Mouse (Mus musculus): Measurements from ENCODE around the gene Fli1. TPM values are rescaled to one million over a fixed set of nuclear protein-coding genes. Genes with fewer than 3 reads are reported as not detected.
A peak's percentile ranks its signal among the peaks of the same experiment; 100 is the strongest.

Fli1 gene
- polyA plus RNA-seq, 1 experiment, result 24.4 TPM

DNA sequence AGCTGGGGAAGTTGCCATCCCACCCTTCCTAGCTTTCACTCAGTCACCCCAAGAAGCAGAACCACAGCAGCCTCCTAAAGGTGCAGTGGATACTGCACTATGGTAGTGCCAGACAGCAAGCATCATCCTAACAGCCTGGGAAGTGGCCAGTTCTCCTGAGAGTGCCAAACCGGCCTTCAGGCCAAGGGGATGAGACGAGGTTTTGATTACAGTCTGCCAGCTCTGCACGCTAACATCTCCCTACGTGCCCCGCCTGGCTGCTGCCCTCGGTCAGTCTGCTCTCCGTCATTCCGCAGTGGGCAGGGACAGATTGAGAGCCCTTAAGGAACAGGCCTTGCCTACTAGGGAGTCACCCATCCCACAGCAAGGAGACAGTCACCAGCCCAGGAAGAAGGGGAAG, 75.8 kb downstream of the Fli1 start:
- Histone ChIP-seq H3K27ac (ENCODE audit: insufficient read depth, low read length) (no peak overlapping the region), H3K4me1 (ENCODE audit: control insufficient read depth, insufficient read depth, insufficient read length) (no peaks in the 10 kb centered on the region), H3K4me3 (ENCODE audit: extremely low read depth, insufficient read depth, insufficient read length) (no peak overlapping the region), H3K36me3 (ENCODE audit: control insufficient read depth, insufficient read depth, low read length) (peaks cover 49% of the 10 kb centered on the region), H3K27me3 (ENCODE audit: control insufficient read depth, insufficient read depth, low read length) (no peaks in the 10 kb centered on the region)
- TF ChIP-seq POLR2A (IDR thresholded peaks at IDR 0.05; ENCODE audit: low read depth, low read length) (no peak), CTCF (IDR thresholded peaks at IDR 0.05; ENCODE audit: extremely low read depth, insufficient read depth, insufficient read length, insufficient replicate concordance) (no peak)
- WGBS, result 90% methylated on average over 8 of the region's 8 CpGs
- DNase-seq (ENCODE audit: low read depth in 1 of 2, low spot score in 2 of 2), result no peak

- no peak overlapping the region for H3K4me3 ChIP-seq (ENCODE audit: extremely low read depth, insufficient read depth, insufficient read length)
- no peaks in the 10 kb centered on the region for H3K27me3 ChIP-seq (ENCODE audit: control insufficient read depth, insufficient read depth, low read length)
- no peaks in the 10 kb centered on the region for H3K4me1 ChIP-seq (ENCODE audit: control insufficient read depth, insufficient read depth, insufficient read length)
- no peak for TF ChIP-seq POLR2A (IDR thresholded peaks at IDR 0.05; ENCODE audit: low read depth, low read length)
- peak; percentile 2; the same call in 1 of the 2 replicates for TF ChIP-seq CTCF (IDR thresholded peaks at IDR 0.05; ENCODE audit: extremely low read depth, insufficient read depth, insufficient read length, insufficient replicate concordance)
- 84% methylated on average over 3 of the region's 3 CpGs for WGBS
- no peak overlapping the region for H3K27ac ChIP-seq (ENCODE audit: insufficient read depth, low read length)
- DNase-seq (ENCODE audit: low read depth in 1 of 2, low spot score in 2 of 2), result peak in 1 of 2 experiments; percentile 14
- H3K36me3 ChIP-seq (ENCODE audit: control insufficient read depth, insufficient read depth, low read length), result peaks cover 49% of the 10 kb centered on the region
Measured at GRCm38 (mm10) chr9:32456707-32457106, 86.0 kb downstream of the Fli1 start.

DNA sequence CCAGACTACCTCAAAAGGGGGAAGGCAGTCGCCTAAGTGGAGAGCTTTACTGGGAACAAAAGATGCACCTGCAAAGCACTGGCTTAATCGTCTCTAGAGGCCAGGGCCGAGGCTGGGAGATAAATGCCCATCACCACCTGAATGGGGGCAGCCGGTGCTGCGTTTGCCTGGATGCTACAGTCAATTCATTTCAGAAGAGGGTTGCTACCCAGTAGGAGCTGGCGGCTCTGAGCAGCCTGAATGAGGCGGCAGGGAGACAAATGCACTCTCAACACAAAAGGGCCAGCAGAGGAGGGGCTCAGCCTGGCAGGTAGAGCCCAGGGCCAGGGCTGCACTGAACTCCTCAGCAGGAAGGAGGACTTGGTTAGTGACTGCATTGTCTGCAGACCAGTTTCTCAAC, 92.5 kb downstream of the Fli1 start:
- WGBS, result 92% methylated on average over 7 of the region's 7 CpGs
- Histone ChIP-seq H3K4me3 (ENCODE audit: extremely low read depth, insufficient read depth, insufficient read length) (no peak overlapping the region), H3K4me1 (ENCODE audit: control insufficient read depth, insufficient read depth, insufficient read length) (no peaks in the 10 kb centered on the region), H3K27me3 (ENCODE audit: control insufficient read depth, insufficient read depth, low read length) (no peaks in the 10 kb centered on the region), H3K36me3 (ENCODE audit: control insufficient read depth, insufficient read depth, low read length) (peaks cover 24% of the 10 kb centered on the region), H3K27ac (ENCODE audit: insufficient read depth, low read length) (no peak overlapping the region)
- no peak for TF ChIP-seq CTCF (IDR thresholded peaks at IDR 0.05; ENCODE audit: extremely low read depth, insufficient read depth, insufficient read length, insufficient replicate concordance)
- TF ChIP-seq POLR2A (IDR thresholded peaks at IDR 0.05; ENCODE audit: low read depth, low read length), result no peak
- DNase-seq (ENCODE audit: low read depth in 1 of 2, low spot score in 2 of 2), result no peak

- 92% methylated on average over 5 of the region's 5 CpGs for WGBS
- no peak for DNase-seq (ENCODE audit: low read depth in 1 of 2, low spot score in 2 of 2)
- Histone ChIP-seq H3K27ac (ENCODE audit: insufficient read depth, low read length) (no peak overlapping the region), H3K27me3 (ENCODE audit: control insufficient read depth, insufficient read depth, low read length) (no peaks in the 10 kb centered on the region), H3K4me3 (ENCODE audit: extremely low read depth, insufficient read depth, insufficient read length) (no peak overlapping the region), H3K4me1 (ENCODE audit: control insufficient read depth, insufficient read depth, insufficient read length) (no peaks in the 10 kb centered on the region), H3K36me3 (ENCODE audit: control insufficient read depth, insufficient read depth, low read length) (peaks cover 26% of the 10 kb centered on the region)
- TF ChIP-seq POLR2A (IDR thresholded peaks at IDR 0.05; ENCODE audit: low read depth, low read length) (no peak), CTCF (IDR thresholded peaks at IDR 0.05; ENCODE audit: extremely low read depth, insufficient read depth, insufficient read length, insufficient replicate concordance) (no peak)
Measured at GRCm38 (mm10) chr9:32448766-32449165, 93.9 kb downstream of the Fli1 start.

GRCm38 (mm10) chr9:32445789-32446188, 96.9 kb downstream of the Fli1 start:
- WGBS, result 53% methylated on average over 3 of the region's 3 CpGs
- peak; percentile 46; the same call in 1 of the 2 replicates for TF ChIP-seq CTCF (IDR thresholded peaks at IDR 0.05; ENCODE audit: extremely low read depth, insufficient read depth, insufficient read length, insufficient replicate concordance)
- no peak for TF ChIP-seq POLR2A (IDR thresholded peaks at IDR 0.05; ENCODE audit: low read depth, low read length)
- Histone ChIP-seq H3K36me3 (ENCODE audit: control insufficient read depth, insufficient read depth, low read length) (peaks cover 32% of the 10 kb centered on the region), H3K4me1 (ENCODE audit: control insufficient read depth, insufficient read depth, insufficient read length) (no peaks in the 10 kb centered on the region), H3K4me3 (ENCODE audit: extremely low read depth, insufficient read depth, insufficient read length) (no peak overlapping the region), H3K27me3 (ENCODE audit: control insufficient read depth, insufficient read depth, low read length) (no peaks in the 10 kb centered on the region), H3K27ac (ENCODE audit: insufficient read depth, low read length) (no peak overlapping the region)
- peak; percentile 28 to 57 for DNase-seq (ENCODE audit: low read depth in 1 of 2, low spot score in 2 of 2)

DNA sequence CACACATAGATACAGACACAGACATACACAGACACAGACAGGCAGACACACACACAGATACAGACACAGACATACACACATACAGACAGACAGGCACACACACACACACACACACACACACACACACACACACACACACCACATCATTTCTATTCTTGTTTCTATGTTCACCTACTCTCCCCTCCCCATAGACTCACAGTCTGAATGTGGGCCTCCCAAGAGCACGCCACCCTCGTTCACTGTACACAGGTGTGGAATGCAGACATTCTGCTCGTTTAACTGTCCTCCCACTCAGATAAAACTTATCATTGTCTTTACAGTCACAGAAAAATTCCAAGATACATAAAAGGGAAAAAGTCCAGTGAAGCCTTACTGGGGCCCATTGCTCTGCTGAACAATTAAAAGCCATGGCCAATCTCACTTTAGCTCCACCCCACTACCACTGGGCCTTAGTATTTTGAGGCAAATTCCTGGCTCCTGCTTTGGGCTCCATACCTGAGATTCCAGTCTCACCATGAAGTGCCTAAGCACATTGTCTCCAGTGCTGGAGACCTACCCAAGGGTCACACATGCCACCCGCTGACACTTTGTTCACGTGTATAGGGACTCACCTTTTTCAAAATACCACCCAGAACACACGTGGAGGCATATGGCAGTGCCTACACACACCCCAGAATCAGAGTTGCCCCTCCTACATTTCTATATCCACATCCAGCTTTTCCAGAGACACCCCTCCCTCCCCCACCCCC, 98.0 kb downstream of the Fli1 start:
- Histone ChIP-seq H3K27ac (ENCODE audit: insufficient read depth, low read length) (no peak overlapping the region), H3K36me3 (ENCODE audit: control insufficient read depth, insufficient read depth, low read length) (peaks cover 33% of the 10 kb centered on the region), H3K4me3 (ENCODE audit: extremely low read depth, insufficient read depth, insufficient read length) (no peak overlapping the region), H3K4me1 (ENCODE audit: control insufficient read depth, insufficient read depth, insufficient read length) (no peaks in the 10 kb centered on the region), H3K27me3 (ENCODE audit: control insufficient read depth, insufficient read depth, low read length) (no peaks in the 10 kb centered on the region)
- 88% methylated on average over 6 of the region's 6 CpGs for WGBS
- TF ChIP-seq CTCF (IDR thresholded peaks at IDR 0.05; ENCODE audit: extremely low read depth, insufficient read depth, insufficient read length, insufficient replicate concordance) (no peak), POLR2A (IDR thresholded peaks at IDR 0.05; ENCODE audit: low read depth, low read length) (no peak)
- no peak for DNase-seq (ENCODE audit: low read depth in 1 of 2, low spot score in 2 of 2)

DNA sequence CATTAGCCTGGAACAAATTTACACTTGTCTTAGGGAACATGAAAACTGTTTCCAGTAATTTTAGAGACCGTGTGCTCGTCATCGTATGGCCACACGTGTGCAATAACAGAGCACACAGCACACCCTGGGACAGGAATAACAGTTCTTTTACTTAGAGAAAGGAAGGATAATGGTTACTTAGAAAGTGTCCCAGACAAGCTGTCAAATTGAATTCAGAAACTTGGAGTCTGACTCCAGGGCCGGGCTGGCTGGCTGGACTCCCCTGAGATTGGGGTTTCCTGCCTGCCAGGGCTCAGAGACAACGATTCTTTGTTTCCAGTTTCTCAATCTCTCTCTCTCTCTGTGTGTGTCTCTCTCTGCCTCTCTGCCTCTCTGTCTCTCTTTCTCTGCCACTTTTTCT, 98.8 kb downstream of the Fli1 start:
- no peak for TF ChIP-seq CTCF (IDR thresholded peaks at IDR 0.05; ENCODE audit: extremely low read depth, insufficient read depth, insufficient read length, insufficient replicate concordance)
- TF ChIP-seq POLR2A (IDR thresholded peaks at IDR 0.05; ENCODE audit: low read depth, low read length), result no peak
- H3K27me3 ChIP-seq (ENCODE audit: control insufficient read depth, insufficient read depth, low read length), result no peaks in the 10 kb centered on the region
- H3K4me3 ChIP-seq (ENCODE audit: extremely low read depth, insufficient read depth, insufficient read length), result no peak overlapping the region
- H3K27ac ChIP-seq (ENCODE audit: insufficient read depth, low read length), result no peak overlapping the region
- DNase-seq (ENCODE audit: low read depth in 1 of 2, low spot score in 2 of 2), result no peak
- H3K36me3 ChIP-seq (ENCODE audit: control insufficient read depth, insufficient read depth, low read length), result peaks cover 34% of the 10 kb centered on the region
- WGBS, result 64% methylated on average over 6 of the region's 6 CpGs
- H3K4me1 ChIP-seq (ENCODE audit: control insufficient read depth, insufficient read depth, insufficient read length), result no peaks in the 10 kb centered on the region
